Mouse (Mus musculus) embryo, embryonic 9.5 days (tissue): ENCODE measurements around the gene Cdh12.
"Not testable (repeated sequence)": the region's sequence is repeated elsewhere in the genome, so short reads cannot be mapped to it uniquely, and the experiment has no call there.

Source experiments
- DNase-seq: peaks from one replicate; pipeline ENCODE4 v3.0.0-alpha.2; 2017; ENCODE audit errors: extremely low spot score

The Cdh12 gene

GRCm38 (mm10) chr15:21375460-21375859 is 926.4 kb downstream of the Cdh12 start:
- DNase-seq = no peak

- no peak for DNase-seq
These were observed 926.8 kb downstream of the Cdh12 start for GRCm38 (mm10) chr15:21375871-21376270.

GRCm38 (mm10) chr15:21391442-21391841 is 942.4 kb downstream of the Cdh12 start:
- DNase-seq = not testable (repeated sequence)

GRCm38 (mm10) chr15:21393080-21393479 is 944.0 kb downstream of the Cdh12 start:
- DNase-seq = no peak

- no peak for DNase-seq
These were observed 956.1 kb downstream of the Cdh12 start for GRCm38 (mm10) chr15:21405196-21405595.

- DNase-seq = peak; percentile 27
These were observed 958.4 kb downstream of the Cdh12 start for GRCm38 (mm10) chr15:21407324-21408044.

GRCm38 (mm10) chr15:21437347-21437746 is 988.3 kb downstream of the Cdh12 start:
- DNase-seq = no peak

- DNase-seq = no peak
These were observed 988.9 kb downstream of the Cdh12 start for GRCm38 (mm10) chr15:21437924-21438323.

GRCm38 (mm10) chr15:21458098-21458497 is 1009.0 kb downstream of the Cdh12 start:
- no peak for DNase-seq

- DNase-seq = no peak
These were observed 1070.3 kb downstream of the Cdh12 start for GRCm38 (mm10) chr15:21519355-21519869.

GRCm38 (mm10) chr15:21530804-21531203 is 1081.7 kb downstream of the Cdh12 start:
- DNase-seq = no peak

- DNase-seq = no peak
These were observed 1087.8 kb downstream of the Cdh12 start for GRCm38 (mm10) chr15:21536909-21537308.

GRCm38 (mm10) chr15:21544786-21545185 is 1095.7 kb downstream of the Cdh12 start:
- no peak for DNase-seq

GRCm38 (mm10) chr15:21555981-21556380 is 1106.9 kb downstream of the Cdh12 start:
- no peak for DNase-seq

GRCm38 (mm10) chr15:21566314-21567051 is 1117.4 kb downstream of the Cdh12 start:
- no peak for DNase-seq

GRCm38 (mm10) chr15:21604510-21604909 is 1155.4 kb downstream of the Cdh12 start:
- no peak for DNase-seq
